Mouse (Mus musculus) hindbrain, embryonic 13.5 days (tissue): ENCODE data around the gene Smarce1. TPM values are rescaled to one million over a fixed set of nuclear protein-coding genes. Genes with fewer than 3 reads are reported as not detected.

ENCODE experiments used
- ATAC-seq: fragments of 200-750 bp; cut with Nextera tagmentation; 2 replicates; pipeline ENCODE4 v1.8.0; 2017; ENCODE audit warnings: moderate TSS enrichment; ENCODE audit not compliant: low FRiP score
- H3K27ac ChIP-seq: fragments of 300-500 bp; sonication (generic); 2 replicates; pipeline ENCODE4 v1.5.1; 2015; ENCODE audit warnings: inconsistent platforms, mild to moderate bottlenecking, moderate library complexity
- H3K27me3 ChIP-seq: fragments of 300-500 bp; sonication (generic); 2 replicates; pipeline ENCODE4 v1.6.1; 2015; ENCODE audit warnings: mild to moderate bottlenecking, inconsistent platforms
- H3K36me3 ChIP-seq: fragments of 300-500 bp; sonication (generic); 2 replicates; pipeline ENCODE4 v1.6.1; 2015; ENCODE audit warnings: mild to moderate bottlenecking, inconsistent platforms
- H3K4me1 ChIP-seq: fragments of 300-500 bp; sonication (generic); replicated peaks from 2 replicates; pipeline ENCODE4 v1.6.1; 2015; ENCODE audit warnings: inconsistent platforms
- H3K4me2 ChIP-seq: fragments of 300-500 bp; sonication (generic); 2 replicates; pipeline ENCODE4 v1.6.1; 2015; ENCODE audit warnings: inconsistent platforms, mild to moderate bottlenecking, moderate library complexity
- H3K4me3 ChIP-seq: fragments of 300-500 bp; sonication (generic); 2 replicates; pipeline ENCODE4 v1.5.1; 2015; ENCODE audit warnings: mild to moderate bottlenecking, inconsistent platforms
- H3K9ac ChIP-seq: fragments of 300-500 bp; sonication (generic); 2 replicates; pipeline ENCODE4 v1.6.1; 2015; ENCODE audit warnings: mild to moderate bottlenecking, inconsistent platforms
- H3K9me3 ChIP-seq: fragments of 300-500 bp; sonication (generic); 2 replicates; pipeline ENCODE4 v1.6.1; 2016; ENCODE audit warnings: inconsistent platforms
- WGBS: fragments of 180-500 bp; shearing (Covaris S2); methylation state at CpG from one replicate; pipeline ENCODE4 v1.1.7; 2015; 5-methylcytosine and 5-hydroxymethylcytosine counted together
- polyA plus RNA-seq: library from polyadenylated mRNA; unstranded; fragments of >200 nt; fragmentation: Nextera tagmentation; extraction: Ambion mirVana; gene quantifications from 2 replicates; pipeline ENCODE4 v1.2.1, GENCODE M21; 2015

Gene Smarce1
- polyA plus RNA-seq, 1 experiment from 2014 or later: 344 TPM

GRCm38 (mm10) chr11:99162972-99163686 lies 67.7 kb downstream of the Smarce1 start:
- Histone ChIP-seq H3K4me2 (no peak overlapping the region), H3K27me3 (no peaks in the 10 kb centered on the region), H3K36me3 (no peaks in the 10 kb centered on the region), H3K4me1 (no peaks in the 10 kb centered on the region), H3K9me3 (no peaks in the 10 kb centered on the region), H3K27ac (no peak overlapping the region), H3K4me3 (no peak overlapping the region), H3K9ac (no peak overlapping the region)
- 80% methylated on average over 10 of the region's 10 CpGs for WGBS
- no peak for ATAC-seq

GRCm38 (mm10) chr11:99161648-99162047 lies 69.2 kb downstream of the Smarce1 start:
- H3K4me3 ChIP-seq: no peak overlapping the region
- no peak for ATAC-seq
- H3K27me3 ChIP-seq: no peaks in the 10 kb centered on the region
- no peak overlapping the region for H3K27ac ChIP-seq
- no peaks in the 10 kb centered on the region for H3K4me1 ChIP-seq
- no peak overlapping the region for H3K4me2 ChIP-seq
- 50% methylated on average over 5 of the region's 5 CpGs for WGBS
- H3K9ac ChIP-seq: no peak overlapping the region
- no peaks in the 10 kb centered on the region for H3K36me3 ChIP-seq
- no peaks in the 10 kb centered on the region for H3K9me3 ChIP-seq

GRCm38 (mm10) chr11:99160228-99160627 lies 70.6 kb downstream of the Smarce1 start:
- Histone ChIP-seq H3K9me3 (no peaks in the 10 kb centered on the region), H3K4me2 (no peak overlapping the region), H3K36me3 (no peaks in the 10 kb centered on the region), H3K27me3 (no peaks in the 10 kb centered on the region), H3K4me3 (no peak overlapping the region), H3K27ac (no peak overlapping the region), H3K9ac (no peak overlapping the region), H3K4me1 (no peaks in the 10 kb centered on the region)
- 94% methylated on average over 6 of the region's 6 CpGs for WGBS
- ATAC-seq: no peak

Other genes with a start within 250 kb of the Smarce1 start
- gene Gjd3, start 248.0 kb downstream of the Smarce1 start, polyA plus RNA-seq: 1.5 and 1.6 TPM in 2 replicates
- 55.7 and 62.2 TPM in 2 replicates for gene Top2a, start 206.8 kb downstream of the Smarce1 start, polyA plus RNA-seq
- gene Igfbp4, start 189.8 kb downstream of the Smarce1 start, polyA plus RNA-seq: 194 and 196 TPM in 2 replicates
- 0.17 and 0.19 TPM in 2 replicates for gene Tns4, start 141.7 kb downstream of the Smarce1 start, polyA plus RNA-seq
- gene Ccr7, start 75.9 kb downstream of the Smarce1 start, polyA plus RNA-seq: not detected in 2 replicates
- 3.9 and 4.1 TPM in 2 replicates for gene Krt222, start 13.1 kb upstream of the Smarce1 start, polyA plus RNA-seq
- gene Krt24, start 54.2 kb upstream of the Smarce1 start, polyA plus RNA-seq: 0.09 TPM in 1 of 2 replicates, not detected in the other
- gene Krt25, start 91.9 kb upstream of the Smarce1 start, polyA plus RNA-seq: 0.19 and 0.35 TPM in 2 replicates
- 0.13 and 0.21 TPM in 2 replicates for gene Krt26, start 106.9 kb upstream of the Smarce1 start, polyA plus RNA-seq
- gene Krt27, start 120.1 kb upstream of the Smarce1 start, polyA plus RNA-seq: not detected in 2 replicates
- gene Krt28, start 143.9 kb upstream of the Smarce1 start, polyA plus RNA-seq: 0.43 and 0.47 TPM in 2 replicates
- gene Krt10, start 158.3 kb upstream of the Smarce1 start, polyA plus RNA-seq: 32.7 and 41.6 TPM in 2 replicates
- 0.13 TPM in 1 of 2 replicates, not detected in the other for gene Krt12, start 191.2 kb upstream of the Smarce1 start, polyA plus RNA-seq
- gene Krt20, start 207.1 kb upstream of the Smarce1 start, polyA plus RNA-seq: 0.17 and 0.22 TPM in 2 replicates